Mouse (Mus musculus) bone marrow macrophage, adult 2 months (primary cell): ENCODE data around the gene Casr.

Experiments
- CTCF ChIP-seq: IDR thresholded peaks from 2 replicates; pipeline ENCODE4 v1.5.1; 2012; ENCODE audit warnings: low read depth, mild to moderate bottlenecking, low read length, moderate library complexity
- POLR2A ChIP-seq: IDR thresholded peaks from 2 replicates; pipeline ENCODE4 v1.6.1; 2012; ENCODE audit warnings: mild to moderate bottlenecking, low read depth, low read length, borderline replicate concordance

DNA sequence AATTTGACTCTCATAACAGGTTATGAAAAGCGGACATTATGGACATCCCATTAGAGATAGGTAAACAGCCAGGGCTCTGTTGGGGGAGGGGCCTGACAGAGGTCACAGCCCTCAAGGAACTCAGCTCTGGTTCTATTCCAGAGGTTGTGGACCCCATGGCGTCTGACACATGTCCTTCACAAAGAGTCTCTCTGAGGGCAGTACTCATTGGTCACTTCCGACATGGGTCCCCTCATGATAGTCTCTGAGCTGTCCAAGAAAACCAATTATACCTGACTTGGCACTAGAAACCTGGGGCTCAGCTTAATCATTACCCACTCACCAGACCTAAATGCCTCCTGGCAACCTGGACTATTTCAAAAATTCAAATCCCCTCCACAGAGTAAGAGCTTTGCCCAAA lies 18.9 kb downstream of the Casr start:
- TF ChIP-seq CTCF (no peak), POLR2A (no peak)
